Mouse (Mus musculus) lung, postnatal 0 days (tissue): ENCODE results near the gene Tubb5. TPM values are rescaled to one million over a fixed set of nuclear protein-coding genes. Genes with fewer than 3 reads are reported as not detected.
A peak's percentile ranks its signal among the peaks of the same experiment; 100 is the strongest.

Source experiments
- ATAC-seq: fragments of 200-750 bp; cut with Nextera tagmentation; 2 replicates; pipeline ENCODE4 v1.8.0; 2017; ENCODE audit warnings: moderate library complexity
- DNase-seq: peaks from one replicate; pipeline ENCODE4 v3.0.0-alpha.2; 2016; ENCODE audit warnings: low spot score
- H3K27ac ChIP-seq: fragments of 300-500 bp; sonication (generic); 2 replicates; pipeline ENCODE4 v1.5.1; 2014; ENCODE audit warnings: antibody characterized with exemption, mild to moderate bottlenecking, low read length, mixed read lengths
- H3K27me3 ChIP-seq: fragments of 300-500 bp; sonication (generic); replicated peaks from 2 replicates; pipeline ENCODE4 v1.6.1; 2014; ENCODE audit warnings: low read length, mixed read lengths; ENCODE audit not compliant: insufficient read depth
- H3K36me3 ChIP-seq: fragments of 300-500 bp; sonication (generic); 2 replicates; pipeline ENCODE4 v1.6.1; 2014; ENCODE audit warnings: low read length, mixed read lengths; ENCODE audit not compliant: insufficient read depth
- H3K4me1 ChIP-seq: fragments of 300-500 bp; sonication (generic); 2 replicates; pipeline ENCODE4 v1.6.1; 2014; ENCODE audit warnings: antibody characterized with exemption, low read depth, low read length, mixed read lengths; ENCODE audit not compliant: insufficient read depth
- H3K4me2 ChIP-seq: fragments of 300-500 bp; sonication (generic); replicated peaks from 2 replicates; pipeline ENCODE4 v1.6.1; 2014; ENCODE audit warnings: low read depth, mild to moderate bottlenecking, low read length, moderate library complexity, mixed read lengths
- H3K4me3 ChIP-seq: fragments of 300-500 bp; sonication (generic); 2 replicates; pipeline ENCODE4 v1.5.1; 2014; ENCODE audit warnings: low read depth, low read length
- H3K9ac ChIP-seq: fragments of 300-500 bp; sonication (generic); replicated peaks from 2 replicates; pipeline ENCODE4 v1.6.1; 2014; ENCODE audit warnings: low read depth, mild to moderate bottlenecking
- H3K9me3 ChIP-seq: fragments of 300-500 bp; sonication (generic); 2 replicates; pipeline ENCODE4 v1.6.1; 2016; ENCODE audit warnings: low read length, mixed read lengths
- CTCF ChIP-seq: IDR thresholded peaks from 2 replicates; pipeline ENCODE4 v1.5.1; 2016; ENCODE audit warnings: antibody characterized with exemption, mild to moderate bottlenecking
- EP300 ChIP-seq: IDR thresholded peaks from 2 replicates; pipeline ENCODE4 v1.6.1; 2016; ENCODE audit warnings: antibody characterized with exemption, mild to moderate bottlenecking, control low read depth
- WGBS: fragments of 180-500 bp; shearing (Covaris S2); extraction: QIAGEN DNeasy Blood & Tissue Kit; methylation state at CpG from one replicate; pipeline ENCODE4 v1.1.7; 2014; 5-methylcytosine and 5-hydroxymethylcytosine counted together
- polyA plus RNA-seq: library from polyadenylated mRNA; unstranded; fragments of >200 nt; fragmentation: Nextera tagmentation; extraction: Ambion mirVana; gene quantifications from 2 replicates; pipeline ENCODE4 v1.2.1, GENCODE M21; 2015

Gene Tubb5
- polyA plus RNA-seq, 1 experiment from 2014 or later, result 292 TPM

DNA sequence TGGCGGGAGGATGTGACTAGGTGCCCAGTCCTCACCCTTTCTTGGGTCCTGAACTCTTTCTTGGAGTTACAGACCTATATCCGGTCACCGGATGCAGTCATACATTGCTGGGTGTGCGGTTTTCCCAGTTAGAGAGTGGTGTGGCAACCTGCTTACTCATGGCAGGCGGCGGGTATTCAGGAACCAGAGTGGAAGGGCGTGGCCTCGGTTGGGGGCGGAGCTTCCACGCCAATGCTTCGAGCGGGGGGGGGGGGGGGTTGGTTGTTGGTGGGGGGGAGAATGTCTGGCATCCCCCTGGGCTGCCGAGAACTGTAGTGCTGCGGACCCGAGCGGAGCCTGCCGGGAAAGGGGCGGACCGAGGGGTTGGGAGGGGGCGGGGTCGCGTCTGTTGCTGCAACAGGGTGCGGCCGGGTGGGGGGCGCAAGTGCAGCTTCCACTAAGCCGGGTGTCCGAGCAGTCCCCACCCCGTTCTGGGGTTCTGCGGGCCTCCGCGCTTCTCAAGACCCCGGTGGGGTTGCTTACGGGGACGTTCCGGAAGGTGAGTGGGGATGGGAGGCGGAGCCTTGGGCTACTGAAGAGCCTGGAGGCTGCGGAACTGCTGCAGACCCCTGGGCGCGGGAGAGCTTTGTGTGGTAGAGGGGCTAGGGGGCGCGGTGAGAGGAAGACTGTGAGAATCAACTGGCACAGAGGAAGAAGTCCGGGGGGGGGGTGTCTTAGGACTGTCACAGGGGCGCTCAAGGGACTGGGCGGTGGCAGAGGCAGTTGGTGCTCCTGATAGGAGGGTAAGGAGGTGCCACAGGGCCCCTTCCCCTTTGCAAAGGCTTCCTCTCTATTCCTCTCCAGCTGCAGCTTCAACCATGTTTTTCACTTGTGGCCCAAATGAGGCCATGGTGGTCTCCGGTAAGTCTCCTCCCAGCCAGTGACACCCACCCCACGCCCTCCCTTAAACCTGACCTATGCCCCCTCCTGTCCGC lies 14.9 kb downstream of the Tubb5 start, which contains the start of gene Flot1:
Gene Flot1 (plus strand): TSS at position 267 of the 974 bp plus-strand sequence.
- Histone ChIP-seq H3K27ac (peak within 1 kb of the TSS; percentile 95), H3K9ac (peak within 1 kb of the TSS; percentile 80), H3K4me2 (peak within 1 kb of the TSS; percentile 77), H3K9me3 (no peaks in the 10 kb centered on the region), H3K36me3 (peaks cover 11% of the 10 kb centered on the region; the same call in 1 of the 2 replicates), H3K4me1 (0 out of 2 replicates have a peak, but pooled peaks cover 9% of the 10 kb centered on the region), H3K4me3 (peak within 1 kb of the TSS; percentile 79), H3K27me3 (no peaks in the 10 kb centered on the region)
- WGBS, result 1% methylated on average over 46 of the region's 47 CpGs
- ATAC-seq (peak; percentile 87), DNase-seq (peak; percentile 99)
- no peak for TF ChIP-seq CTCF
- TF ChIP-seq EP300, result 0 out of 2 replicates have a peak, but pooled peaks have one; percentile 48

DNA sequence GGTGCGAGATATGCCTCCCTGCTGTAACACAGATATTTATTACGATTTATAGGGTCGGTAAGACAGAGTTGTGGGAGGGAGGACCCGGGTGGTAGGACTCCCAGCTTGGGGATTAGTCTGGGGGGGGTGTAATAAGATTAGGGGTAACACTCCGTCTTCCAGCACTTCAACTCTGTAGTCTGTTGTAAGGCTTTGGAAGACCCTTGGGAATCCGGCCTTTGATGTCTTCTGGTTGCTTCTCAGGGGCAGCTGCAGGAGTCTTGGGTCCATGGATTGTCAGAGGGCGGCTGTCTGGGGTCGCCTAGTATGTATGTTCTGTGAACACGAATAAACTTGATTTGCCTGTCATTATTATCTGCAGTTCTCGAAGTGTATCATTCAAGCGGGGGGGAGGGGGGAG lies 15.5 kb downstream of the Tubb5 start:
- Histone ChIP-seq H3K4me3 (peak overlapping the region; percentile 79), H3K9ac (peak overlapping the region; percentile 80), H3K4me2 (peak overlapping the region; percentile 77), H3K9me3 (no peaks in the 10 kb centered on the region), H3K36me3 (0 out of 2 replicates have a peak, but pooled peaks cover 9% of the 10 kb centered on the region), H3K27me3 (no peaks in the 10 kb centered on the region), H3K4me1 (0 out of 2 replicates have a peak, but pooled peaks cover 9% of the 10 kb centered on the region), H3K27ac (peak overlapping the region; percentile 95)
- no peak for ATAC-seq
- TF ChIP-seq EP300 (no peak), CTCF (no peak)
- WGBS, result 1% methylated on average over 11 of the region's 11 CpGs
- DNase-seq, result no peak

DNA sequence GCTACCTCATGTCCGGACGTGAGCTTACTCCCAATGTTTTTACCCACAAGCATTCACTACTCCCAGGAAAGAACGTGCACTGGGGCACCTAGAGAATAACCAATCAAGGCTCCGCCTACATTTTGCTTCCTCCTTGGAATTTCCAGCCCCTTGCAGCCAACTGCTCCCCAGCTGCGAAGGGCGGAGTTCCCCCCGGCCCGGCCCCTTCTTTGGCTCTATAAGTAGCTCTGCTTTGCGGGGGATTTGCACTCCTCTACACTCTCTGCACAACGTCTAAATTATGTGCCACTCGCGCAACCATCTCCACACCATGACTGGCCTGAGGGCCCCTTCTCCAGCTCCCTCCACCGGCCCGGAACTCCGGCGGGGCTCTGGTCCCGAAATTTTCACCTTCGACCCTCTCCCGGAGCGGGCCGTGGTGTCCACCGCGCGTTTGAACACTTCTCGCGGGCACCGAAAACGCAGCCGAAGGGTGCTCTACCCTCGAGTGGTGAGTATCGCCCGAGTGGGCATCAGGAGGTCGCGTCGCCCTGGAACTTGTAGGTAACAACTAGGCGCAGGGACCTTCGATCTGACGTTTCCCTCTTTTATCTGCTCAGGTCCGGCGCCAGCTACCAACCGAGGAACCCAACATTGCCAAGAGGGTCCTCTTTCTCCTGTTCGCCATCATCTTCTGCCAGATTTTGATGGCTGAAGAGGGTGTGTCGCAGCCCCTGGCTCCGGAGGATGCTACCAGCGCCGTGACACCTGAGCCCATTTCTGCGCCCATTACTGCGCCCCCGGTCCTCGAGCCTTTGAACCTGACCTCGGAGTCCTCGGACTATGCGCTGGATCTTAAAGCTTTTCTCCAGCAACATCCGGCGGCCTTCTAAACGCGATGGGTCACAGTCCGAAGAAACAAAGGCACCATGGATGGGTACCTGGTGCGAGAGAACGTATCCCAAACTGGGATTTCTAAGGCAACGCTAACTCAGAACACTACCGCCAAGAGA lies 16.4 kb downstream of the Tubb5 start, which contains the start of gene Ier3:
Gene Ier3 (plus strand): TSS at position 246 of the 992 bp plus-strand sequence.
- no peaks in the 10 kb centered on the region for H3K27me3 ChIP-seq
- under 1% methylated on average over 62 of the region's 62 CpGs for WGBS
- peak within 1 kb of the TSS; percentile 80 for H3K9ac ChIP-seq
- 0 out of 2 replicates have a peak, but pooled peaks cover 6% of the 10 kb centered on the region for H3K36me3 ChIP-seq
- H3K27ac ChIP-seq, result peak within 1 kb of the TSS; percentile 95
- H3K4me2 ChIP-seq, result peak within 1 kb of the TSS; percentile 77
- ATAC-seq (peak; percentile 77), DNase-seq (peak; percentile 98)
- TF ChIP-seq EP300 (peak; percentile 78), CTCF (no peak)
- no peaks in the 10 kb centered on the region for H3K9me3 ChIP-seq
- H3K4me3 ChIP-seq, result peak within 1 kb of the TSS; percentile 79
- H3K4me1 ChIP-seq, result peaks cover 9% of the 10 kb centered on the region; the same call in 1 of the 2 replicates

DNA sequence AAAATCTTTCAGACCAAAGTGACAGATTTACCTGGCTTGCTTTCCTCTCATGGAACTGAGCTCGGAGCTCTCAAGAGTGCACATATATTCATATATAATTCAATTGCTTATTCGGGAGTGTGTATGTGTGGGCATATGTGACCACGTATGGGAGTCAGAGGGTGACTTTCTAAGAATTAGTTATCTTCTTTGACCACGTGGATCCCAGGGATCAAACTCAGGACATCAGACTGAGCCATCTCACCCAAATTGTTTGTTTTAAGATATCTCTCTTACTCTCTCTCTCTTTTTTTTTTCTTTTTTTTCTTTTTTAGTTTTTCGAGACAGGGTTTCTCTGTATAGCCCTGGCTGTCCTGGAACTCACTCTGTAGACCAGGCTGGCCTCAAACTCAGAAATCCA lies 18.0 kb downstream of the Tubb5 start:
- no peaks in the 10 kb centered on the region for H3K9me3 ChIP-seq
- H3K4me3 ChIP-seq, result no peak overlapping the region
- 83% methylated on average over 5 of the region's 5 CpGs for WGBS
- H3K4me2 ChIP-seq, result no peak overlapping the region
- H3K4me1 ChIP-seq, result peaks cover 18% of the 10 kb centered on the region
- H3K27ac ChIP-seq, result no peak overlapping the region
- no peak for ATAC-seq
- no peak for DNase-seq
- no peaks in the 10 kb centered on the region for H3K27me3 ChIP-seq
- no peaks in the 10 kb centered on the region for H3K36me3 ChIP-seq
- no peak for TF ChIP-seq EP300
- TF ChIP-seq CTCF, result no peak
- no peak overlapping the region for H3K9ac ChIP-seq

DNA sequence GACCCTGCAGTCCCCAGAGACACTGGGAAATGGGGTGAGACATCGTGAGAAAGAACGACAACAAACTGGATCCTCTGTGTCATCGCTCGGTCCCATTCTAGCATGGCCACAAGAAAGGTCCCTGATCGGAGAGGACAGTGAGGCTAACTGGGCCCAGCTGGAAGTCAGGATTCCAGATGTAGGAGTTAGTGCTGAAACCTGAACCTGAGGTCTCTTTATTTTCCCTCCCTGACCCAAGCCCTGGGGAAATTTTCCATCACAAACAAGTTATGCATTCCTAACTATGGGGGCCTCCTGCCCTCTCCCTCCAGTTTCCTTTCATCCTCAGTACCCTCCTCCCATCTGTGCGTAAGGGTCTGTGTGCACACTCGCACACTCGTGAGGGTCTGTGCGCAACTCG lies 20.9 kb downstream of the Tubb5 start:
- no peak for TF ChIP-seq EP300
- no peak for TF ChIP-seq CTCF
- Histone ChIP-seq H3K9me3 (no peaks in the 10 kb centered on the region), H3K4me2 (no peak overlapping the region), H3K9ac (no peak overlapping the region), H3K27me3 (no peaks in the 10 kb centered on the region), H3K4me1 (peaks cover 32% of the 10 kb centered on the region), H3K27ac (peak overlapping the region; percentile 55), H3K4me3 (no peak overlapping the region), H3K36me3 (no peaks in the 10 kb centered on the region)
- no peak for ATAC-seq
- 50% methylated on average over 10 of the region's 10 CpGs for WGBS
- peak; percentile 49 for DNase-seq
